Mouse (Mus musculus): ENCODE measurements around the gene Slc51a. TPM values are rescaled to one million over a fixed set of nuclear protein-coding genes. Genes with fewer than 3 reads are reported as not detected.

The Slc51a gene
- total RNA-seq (2014; rRNA removed) (not detected in 2 replicates), polyA plus RNA-seq (2015; fragmentation: Nextera tagmentation; extraction: Ambion mirVana) (0.13 and 0.25 TPM in 2 replicates)

- H3K4me3 ChIP-seq (ENCODE audit: low read depth, low read length) = no peak within 1 kb of the TSS
- TF ChIP-seq CTCF (IDR thresholded peaks at IDR 0.05; ENCODE audit: low read depth) = no peak
- H3K4me1 ChIP-seq (ENCODE audit: insufficient read depth) = no peaks in the 10 kb centered on the region
- H3K36me3 ChIP-seq (ENCODE audit: insufficient read depth) = no peaks in the 10 kb centered on the region
- no peak within 1 kb of the TSS for H3K27ac ChIP-seq (ENCODE audit: low read depth, low read length)
- no peak within 1 kb of the TSS for H3K4me2 ChIP-seq (ENCODE audit: low read depth)
- H3K9ac ChIP-seq = no peak within 1 kb of the TSS
- DNase-seq = no peak
- H3K27me3 ChIP-seq (ENCODE audit: insufficient read depth, low read length) = no peaks in the 10 kb centered on the region
- ATAC-seq = no peak
- H3K9me3 ChIP-seq (ENCODE audit: low read length) = no peaks in the 10 kb centered on the region
- 74% methylated on average over 15 of the region's 15 CpGs for WGBS
Observed at GRCm38 (mm10) chr16:32487234-32488111, at the start of gene Slc51a. TSS of gene Slc51a (minus strand) at chr16:32487879.

DNA sequence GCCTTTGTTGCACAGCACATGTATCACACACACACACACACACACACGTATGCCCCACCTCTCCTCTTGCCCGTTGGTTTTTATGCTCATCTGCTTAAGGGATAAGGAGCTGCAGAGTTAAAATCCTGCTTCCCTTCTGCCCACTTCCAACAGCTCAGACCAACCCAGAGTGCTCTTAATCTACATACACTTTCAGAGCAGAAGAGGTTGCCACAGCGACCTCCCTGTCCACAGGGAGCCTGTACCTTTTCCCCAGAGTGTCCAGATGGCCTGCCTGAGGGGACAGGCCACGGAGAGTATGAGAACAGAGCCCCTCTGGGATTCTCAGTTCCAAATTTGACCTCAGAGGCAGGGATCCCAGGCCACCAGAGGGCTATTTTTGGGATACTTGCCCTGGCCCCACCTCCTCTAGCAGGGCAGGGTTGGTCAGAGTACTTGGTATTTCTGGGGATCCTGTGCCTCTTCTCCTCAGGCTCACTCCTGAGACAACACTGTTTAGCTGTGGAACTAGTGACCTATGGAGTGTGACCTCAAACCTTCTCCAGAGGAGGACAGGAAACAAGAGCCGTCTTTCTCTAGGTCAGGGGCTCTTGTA, 47.6 kb upstream of the Slc51a start:
- DNase-seq (no peak), ATAC-seq (no peak)
- no peak for TF ChIP-seq CTCF (IDR thresholded peaks at IDR 0.05; ENCODE audit: low read depth)
- no peaks in the 10 kb centered on the region for H3K4me1 ChIP-seq (ENCODE audit: insufficient read depth)
- H3K4me3 ChIP-seq (ENCODE audit: low read depth, low read length) = no peak overlapping the region
- no peak overlapping the region for H3K27ac ChIP-seq (ENCODE audit: low read depth, low read length)
- 36% methylated on average over 5 of the region's 5 CpGs for WGBS
- H3K4me2 ChIP-seq (ENCODE audit: low read depth) = no peak overlapping the region
- no peaks in the 10 kb centered on the region for H3K9me3 ChIP-seq (ENCODE audit: low read length)
- no peak overlapping the region for H3K9ac ChIP-seq
- no peaks in the 10 kb centered on the region for H3K36me3 ChIP-seq (ENCODE audit: insufficient read depth)
- H3K27me3 ChIP-seq (ENCODE audit: insufficient read depth, low read length) = no peaks in the 10 kb centered on the region

DNA sequence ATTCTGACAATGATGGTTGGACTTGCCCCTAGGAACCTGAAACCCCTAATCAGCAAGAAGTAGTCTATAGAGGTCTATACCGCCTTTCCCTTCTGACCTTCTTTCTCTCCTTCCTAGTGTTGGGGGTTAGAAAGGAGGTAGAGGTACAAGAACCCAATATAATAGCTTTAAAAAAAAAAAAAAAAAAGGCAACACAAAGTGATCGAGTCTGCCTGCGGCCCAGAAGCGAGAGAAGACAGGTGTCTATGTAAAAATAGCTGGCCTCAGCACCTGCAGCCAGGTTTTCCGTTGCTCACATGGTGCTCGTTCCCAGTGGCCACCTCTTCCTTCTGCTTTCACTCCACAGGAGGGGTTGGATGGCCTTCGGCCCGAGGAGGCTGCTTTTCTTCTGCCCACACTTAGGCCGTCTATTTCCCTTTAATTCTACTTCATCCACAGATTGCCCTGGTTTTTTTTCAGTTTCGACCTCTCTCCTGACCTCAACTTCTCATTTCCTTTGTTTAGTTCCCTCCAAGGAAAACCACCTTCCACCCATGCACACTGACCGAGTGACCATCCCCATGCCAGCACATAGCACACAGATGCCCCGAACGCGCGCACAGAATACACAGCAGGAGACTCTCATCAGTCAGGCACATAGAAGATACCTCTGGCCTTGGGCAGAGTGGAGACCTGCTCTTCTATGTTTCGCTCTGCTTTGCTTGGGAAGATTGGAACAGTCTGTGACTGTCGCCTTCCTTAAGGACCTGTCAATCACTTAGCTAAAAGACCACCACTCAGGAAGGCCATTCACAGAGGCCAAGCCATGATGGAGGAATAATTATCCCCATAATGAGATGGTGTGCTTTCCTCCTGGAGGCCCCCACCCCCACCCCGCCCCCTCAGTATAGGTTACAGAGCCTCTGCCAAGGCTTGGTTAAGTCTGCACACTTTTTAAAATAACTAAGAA, 45.5 kb upstream of the Slc51a start:
- no peaks in the 10 kb centered on the region for H3K9me3 ChIP-seq (ENCODE audit: low read length)
- no peak for TF ChIP-seq CTCF (IDR thresholded peaks at IDR 0.05; ENCODE audit: low read depth)
- no peak overlapping the region for H3K9ac ChIP-seq
- no peak overlapping the region for H3K4me3 ChIP-seq (ENCODE audit: low read depth, low read length)
- no peak overlapping the region for H3K27ac ChIP-seq (ENCODE audit: low read depth, low read length)
- no peak overlapping the region for H3K4me2 ChIP-seq (ENCODE audit: low read depth)
- H3K4me1 ChIP-seq (ENCODE audit: insufficient read depth) = no peaks in the 10 kb centered on the region
- ATAC-seq (no peak), DNase-seq (no peak)
- WGBS = 49% methylated on average over 18 of the region's 18 CpGs
- H3K36me3 ChIP-seq (ENCODE audit: insufficient read depth) = no peaks in the 10 kb centered on the region
- H3K27me3 ChIP-seq (ENCODE audit: insufficient read depth, low read length) = no peaks in the 10 kb centered on the region

GRCm38 (mm10) chr16:32526906-32527305, 39.2 kb upstream of the Slc51a start:
- H3K9me3 ChIP-seq (ENCODE audit: low read length) = no peaks in the 10 kb centered on the region
- ATAC-seq = no peak

DNA sequence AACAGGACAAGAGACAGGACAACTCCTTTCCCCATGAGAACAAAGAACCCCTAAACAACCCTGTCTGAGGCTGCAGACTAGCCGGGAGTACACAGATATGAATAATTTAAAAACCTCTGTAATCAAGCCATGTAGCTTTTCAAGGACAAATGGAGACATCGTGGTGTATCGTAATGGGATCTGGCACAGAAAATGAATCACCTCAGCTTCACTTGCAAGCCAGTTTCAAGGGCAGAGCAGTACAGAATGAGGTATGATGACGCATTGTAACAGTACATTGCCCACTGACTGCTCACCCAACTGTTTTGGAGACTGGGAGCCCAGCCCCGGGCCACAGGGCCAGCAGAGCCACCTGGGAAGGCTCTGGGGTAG, 36.6 kb upstream of the Slc51a start:
- Histone ChIP-seq H3K4me1 (ENCODE audit: insufficient read depth) (no peaks in the 10 kb centered on the region), H3K36me3 (ENCODE audit: insufficient read depth) (no peaks in the 10 kb centered on the region), H3K27me3 (ENCODE audit: insufficient read depth, low read length) (no peaks in the 10 kb centered on the region), H3K27ac (ENCODE audit: low read depth, low read length) (no peak overlapping the region), H3K9me3 (ENCODE audit: low read length) (no peaks in the 10 kb centered on the region), H3K4me3 (ENCODE audit: low read depth, low read length) (no peak overlapping the region), H3K4me2 (ENCODE audit: low read depth) (no peak overlapping the region), H3K9ac (no peak overlapping the region)
- no peak for TF ChIP-seq CTCF (IDR thresholded peaks at IDR 0.05; ENCODE audit: low read depth)
- ATAC-seq = no peak
- WGBS = 60% methylated on average over 5 of the region's 5 CpGs
- DNase-seq = no peak

More at GRCm38 (mm10) chr16:32526906-32527305, 39.2 kb upstream of the Slc51a start:
- Histone ChIP-seq H3K4me1 (ENCODE audit: insufficient read depth) (no peaks in the 10 kb centered on the region), H3K27ac (ENCODE audit: low read depth, low read length) (no peak overlapping the region), H3K36me3 (ENCODE audit: insufficient read depth) (no peaks in the 10 kb centered on the region), H3K4me3 (ENCODE audit: low read depth, low read length) (no peak overlapping the region), H3K27me3 (ENCODE audit: insufficient read depth, low read length) (no peaks in the 10 kb centered on the region), H3K4me2 (ENCODE audit: low read depth) (no peak overlapping the region), H3K9ac (no peak overlapping the region)
- WGBS = 75% methylated on average over 7 of the region's 7 CpGs
- no peak for DNase-seq
- no peak for TF ChIP-seq CTCF (IDR thresholded peaks at IDR 0.05; ENCODE audit: low read depth)

GRCm38 (mm10) chr16:32523462-32524243, 36.0 kb upstream of the Slc51a start:
- no peak overlapping the region for H3K9ac ChIP-seq
- H3K9me3 ChIP-seq (ENCODE audit: low read length) = no peaks in the 10 kb centered on the region
- 64% methylated on average over 8 of the region's 8 CpGs for WGBS
- H3K4me3 ChIP-seq (ENCODE audit: low read depth, low read length) = no peak overlapping the region
- no peak for ATAC-seq
- TF ChIP-seq CTCF (IDR thresholded peaks at IDR 0.05; ENCODE audit: low read depth) = no peak
- H3K27me3 ChIP-seq (ENCODE audit: insufficient read depth, low read length) = no peaks in the 10 kb centered on the region
- no peak overlapping the region for H3K4me2 ChIP-seq (ENCODE audit: low read depth)
- H3K27ac ChIP-seq (ENCODE audit: low read depth, low read length) = no peak overlapping the region
- no peaks in the 10 kb centered on the region for H3K4me1 ChIP-seq (ENCODE audit: insufficient read depth)
- no peak for DNase-seq
- no peaks in the 10 kb centered on the region for H3K36me3 ChIP-seq (ENCODE audit: insufficient read depth)
